Mouse (Mus musculus) CD4-positive, CD25-positive, alpha-beta regulatory T cell, adult 2 months (primary cell): ENCODE measurements around the gene Vangl2.
A peak's percentile ranks its signal among the peaks of the same experiment; 100 is the strongest.
"Not testable (repeated sequence)": the region's sequence is repeated elsewhere in the genome, so short reads cannot be mapped to it uniquely, and the experiment has no call there.

Experiments
- DNase-seq: peaks from one replicate; pipeline ENCODE4 v3.0.0-alpha.2; 2012; ENCODE audit warnings: low read depth, low spot score

Gene Vangl2

GRCm38 (mm10) chr1:172007761-172008160, 20.5 kb downstream of the Vangl2 start:
- no peak for DNase-seq

GRCm38 (mm10) chr1:172001665-172002064, 26.6 kb downstream of the Vangl2 start:
- DNase-seq: no peak

GRCm38 (mm10) chr1:172000641-172001040, 27.6 kb downstream of the Vangl2 start:
- DNase-seq: peak; percentile 91

GRCm38 (mm10) chr1:171998820-171999597, 29.2 kb downstream of the Vangl2 start:
- DNase-seq: no peak

- no peak for DNase-seq
Measured at GRCm38 (mm10) chr1:171996701-171997100, 31.5 kb downstream of the Vangl2 start.

- DNase-seq: no peak
Measured at GRCm38 (mm10) chr1:171994918-171995715, 33.1 kb downstream of the Vangl2 start.

- DNase-seq: no peak
Measured at GRCm38 (mm10) chr1:171994501-171994900, 33.7 kb downstream of the Vangl2 start.

GRCm38 (mm10) chr1:171992901-171993530, 35.2 kb downstream of the Vangl2 start:
- no peak for DNase-seq

- DNase-seq: no peak
Measured at GRCm38 (mm10) chr1:171991883-171992282, 36.4 kb downstream of the Vangl2 start.

GRCm38 (mm10) chr1:171984121-171984520, 44.1 kb downstream of the Vangl2 start:
- no peak for DNase-seq

- DNase-seq: peak; percentile 44
Measured at GRCm38 (mm10) chr1:171983372-171984001, 44.8 kb downstream of the Vangl2 start.

- DNase-seq: no peak
Measured at GRCm38 (mm10) chr1:171982740-171983139, 45.5 kb downstream of the Vangl2 start.

GRCm38 (mm10) chr1:171982170-171982569, 46.1 kb downstream of the Vangl2 start:
- peak; percentile 47 for DNase-seq

GRCm38 (mm10) chr1:171979969-171980730, 48.1 kb downstream of the Vangl2 start:
- DNase-seq: no peak

GRCm38 (mm10) chr1:171977891-171978290, 50.4 kb downstream of the Vangl2 start:
- no peak for DNase-seq

GRCm38 (mm10) chr1:171976826-171977539, 51.3 kb downstream of the Vangl2 start:
- no peak for DNase-seq

GRCm38 (mm10) chr1:171975831-171976230, 52.4 kb downstream of the Vangl2 start:
- DNase-seq: peak; percentile 66

- peak; percentile 81 for DNase-seq
Measured at GRCm38 (mm10) chr1:171975377-171975776, 52.9 kb downstream of the Vangl2 start.

- not testable (repeated sequence) for DNase-seq
Measured at GRCm38 (mm10) chr1:171974361-171974760, 53.9 kb downstream of the Vangl2 start.

- DNase-seq: no peak
Measured at GRCm38 (mm10) chr1:171970854-171971586, 57.2 kb downstream of the Vangl2 start.
